Mouse (Mus musculus): ENCODE measurements at regions not wholly inside any gene's neighbourhood (a gene's known extent, or its start where the extent isn't known, plus 50 kb on each side); places are given as distances from the start of the nearest gene placed in this dataset.
"Not testable (repeated sequence)": the region's sequence is repeated elsewhere in the genome, so short reads cannot be mapped to it uniquely, and the experiment has no call there.

- H3K27ac ChIP-seq (ENCODE audit: insufficient read depth, low read length): no peak overlapping the region
- TF ChIP-seq CTCF (IDR thresholded peaks at IDR 0.05; ENCODE audit: borderline replicate concordance, insufficient read depth, low read length) (no peak), POLR2A (IDR thresholded peaks at IDR 0.05; ENCODE audit: low read depth, low read length) (no peak)
Observed at GRCm38 (mm10) chr9:83728428-83728827, 77.6 kb downstream of the Elovl4 start.

GRCm38 (mm10) chr9:83727462-83728189 lies 78.5 kb downstream of the Elovl4 start:
- H3K4me1 ChIP-seq (ENCODE audit: control insufficient read depth, insufficient read depth, low read length): 0 out of 2 replicates have a peak, but pooled peaks cover 2% of the 10 kb centered on the region
- no peak overlapping the region for H3K4me3 ChIP-seq (ENCODE audit: insufficient read depth, low read length)
- peak; percentile 78 for TF ChIP-seq CTCF (IDR thresholded peaks at IDR 0.05; ENCODE audit: borderline replicate concordance, insufficient read depth, low read length)
- no peak for TF ChIP-seq POLR2A (IDR thresholded peaks at IDR 0.05; ENCODE audit: low read depth, low read length)
- H3K27ac ChIP-seq (ENCODE audit: insufficient read depth, low read length): no peak overlapping the region

More at GRCm38 (mm10) chr9:83728428-83728827, 77.6 kb downstream of the Elovl4 start:
- H3K4me3 ChIP-seq (ENCODE audit: insufficient read depth, low read length): no peak overlapping the region
- 0 out of 2 replicates have a peak, but pooled peaks cover 2% of the 10 kb centered on the region for H3K4me1 ChIP-seq (ENCODE audit: control insufficient read depth, insufficient read depth, low read length)

- TF ChIP-seq CTCF (IDR thresholded peaks at IDR 0.05; ENCODE audit: borderline replicate concordance, insufficient read depth, low read length): no peak
- TF ChIP-seq POLR2A (IDR thresholded peaks at IDR 0.05; ENCODE audit: low read depth, low read length): no peak
- Histone ChIP-seq H3K27ac (ENCODE audit: insufficient read depth, low read length) (no peak overlapping the region), H3K4me1 (ENCODE audit: control insufficient read depth, insufficient read depth, low read length) (0 out of 2 replicates have a peak, but pooled peaks cover 2% of the 10 kb centered on the region), H3K4me3 (ENCODE audit: insufficient read depth, low read length) (no peak overlapping the region)
Observed at GRCm38 (mm10) chr9:83726979-83727378, 79.1 kb downstream of the Elovl4 start.

GRCm38 (mm10) chr9:83726105-83726504 lies 80.0 kb downstream of the Elovl4 start:
- no peak overlapping the region for H3K4me3 ChIP-seq (ENCODE audit: insufficient read depth, low read length)
- H3K27ac ChIP-seq (ENCODE audit: insufficient read depth, low read length): no peak overlapping the region
- TF ChIP-seq CTCF (IDR thresholded peaks at IDR 0.05; ENCODE audit: borderline replicate concordance, insufficient read depth, low read length) (no peak), POLR2A (IDR thresholded peaks at IDR 0.05; ENCODE audit: low read depth, low read length) (no peak)
- H3K4me1 ChIP-seq (ENCODE audit: control insufficient read depth, insufficient read depth, low read length): 0 out of 2 replicates have a peak, but pooled peaks cover 2% of the 10 kb centered on the region

GRCm38 (mm10) chr9:83725545-83725944 lies 80.5 kb downstream of the Elovl4 start:
- H3K27ac ChIP-seq (ENCODE audit: insufficient read depth, low read length): no peak overlapping the region
- H3K4me1 ChIP-seq (ENCODE audit: control insufficient read depth, insufficient read depth, low read length): 0 out of 2 replicates have a peak, but pooled peaks cover 2% of the 10 kb centered on the region
- TF ChIP-seq CTCF (IDR thresholded peaks at IDR 0.05; ENCODE audit: borderline replicate concordance, insufficient read depth, low read length): no peak
- TF ChIP-seq POLR2A (IDR thresholded peaks at IDR 0.05; ENCODE audit: low read depth, low read length): no peak
- H3K4me3 ChIP-seq (ENCODE audit: insufficient read depth, low read length): no peak overlapping the region

- TF ChIP-seq POLR2A (IDR thresholded peaks at IDR 0.05; ENCODE audit: low read depth, low read length): no peak
- no peak for TF ChIP-seq CTCF (IDR thresholded peaks at IDR 0.05; ENCODE audit: borderline replicate concordance, insufficient read depth, low read length)
- H3K27ac ChIP-seq (ENCODE audit: insufficient read depth, low read length): no peak overlapping the region
- H3K4me3 ChIP-seq (ENCODE audit: insufficient read depth, low read length): no peak overlapping the region
- H3K4me1 ChIP-seq (ENCODE audit: control insufficient read depth, insufficient read depth, low read length): no peaks in the 10 kb centered on the region
Observed at GRCm38 (mm10) chr9:83720982-83721381, 85.1 kb downstream of the Elovl4 start.

- no peak overlapping the region for H3K4me3 ChIP-seq (ENCODE audit: insufficient read depth, low read length)
- H3K4me1 ChIP-seq (ENCODE audit: control insufficient read depth, insufficient read depth, low read length): no peaks in the 10 kb centered on the region
- H3K27ac ChIP-seq (ENCODE audit: insufficient read depth, low read length): no peak overlapping the region
- TF ChIP-seq CTCF (IDR thresholded peaks at IDR 0.05; ENCODE audit: borderline replicate concordance, insufficient read depth, low read length): no peak
- no peak for TF ChIP-seq POLR2A (IDR thresholded peaks at IDR 0.05; ENCODE audit: low read depth, low read length)
Observed at GRCm38 (mm10) chr9:83719811-83720210, 86.3 kb downstream of the Elovl4 start.

GRCm38 (mm10) chr9:83718084-83718483 lies 88.0 kb downstream of the Elovl4 start:
- not testable (repeated sequence) for H3K27ac ChIP-seq (ENCODE audit: insufficient read depth, low read length); H3K4me3 ChIP-seq (ENCODE audit: insufficient read depth, low read length); H3K4me1 ChIP-seq (ENCODE audit: control insufficient read depth, insufficient read depth, low read length)

GRCm38 (mm10) chr9:83716101-83716763 lies 89.8 kb downstream of the Elovl4 start:
- Histone ChIP-seq H3K27ac (ENCODE audit: insufficient read depth, low read length) (no peak overlapping the region), H3K4me1 (ENCODE audit: control insufficient read depth, insufficient read depth, low read length) (no peaks in the 10 kb centered on the region), H3K4me3 (ENCODE audit: insufficient read depth, low read length) (no peak overlapping the region)
- TF ChIP-seq POLR2A (IDR thresholded peaks at IDR 0.05; ENCODE audit: low read depth, low read length): no peak

GRCm38 (mm10) chr9:83707361-83707760 lies 98.7 kb downstream of the Elovl4 start:
- Histone ChIP-seq H3K4me3 (ENCODE audit: insufficient read depth, low read length) (no peak overlapping the region), H3K4me1 (ENCODE audit: control insufficient read depth, insufficient read depth, low read length) (no peaks in the 10 kb centered on the region), H3K27ac (ENCODE audit: insufficient read depth, low read length) (no peak overlapping the region)
- no peak for TF ChIP-seq CTCF (IDR thresholded peaks at IDR 0.05; ENCODE audit: borderline replicate concordance, insufficient read depth, low read length)
- TF ChIP-seq POLR2A (IDR thresholded peaks at IDR 0.05; ENCODE audit: low read depth, low read length): no peak

Measured in embryonic fibroblast, embryonic 13.5 days (primary cell).